Mouse (Mus musculus) MEL (cell line): ENCODE measurements around the gene Zfp654.

Experiments
- CHD1 ChIP-seq: IDR thresholded peaks from 2 replicates; pipeline ENCODE4 v1.6.1; 2012; ENCODE audit warnings: low read depth, mild to moderate bottlenecking, inconsistent platforms, low read length, improper control_type of control experiment
- CHD2 ChIP-seq: IDR thresholded peaks from 2 replicates; pipeline ENCODE4 v1.6.1; 2011; ENCODE audit warnings: low read length, improper control_type of control experiment
- CTCF ChIP-seq, 3 experiments: IDR thresholded peaks in 2 of 3; conservative IDR thresholded peaks in 1 of 3; 2 replicates each; pipeline ENCODE4 v1.5.1; 2011 to 2012; ENCODE audit warnings: low read length in 3 of 3, low read depth in 2 of 3, mild to moderate bottlenecking in 2 of 3, improper control_type of control experiment in 1 of 3, inconsistent platforms in 1 of 3, mixed read lengths in 1 of 3, moderate library complexity in 1 of 3; ENCODE audit not compliant: control insufficient read depth in 1 of 3, insufficient read depth in 1 of 3, poor library complexity in 1 of 3, severe bottlenecking in 1 of 3
- EP300 ChIP-seq, 2 experiments: IDR thresholded peaks; 2 replicates each; pipeline ENCODE4 v1.6.1; 2011; ENCODE audit warnings: improper control_type of control experiment in 2 of 2, low read length in 2 of 2, low read depth in 1 of 2, mild to moderate bottlenecking in 1 of 2
- GATA1 ChIP-seq: IDR thresholded peaks from 2 replicates; pipeline ENCODE4 v1.6.1; 2011; ENCODE audit warnings: low read depth, low read length, improper control_type of control experiment
- JUND ChIP-seq: IDR thresholded peaks from 2 replicates; pipeline ENCODE4 v1.6.1; 2011; ENCODE audit warnings: low read depth, mild to moderate bottlenecking, improper control_type of control experiment, low read length
- KAT2A ChIP-seq: conservative IDR thresholded peaks from 2 replicates; pipeline ENCODE4 v1.6.1; 2012; ENCODE audit warnings: low read depth, low read length, improper control_type of control experiment, inconsistent platforms
- MAZ ChIP-seq: IDR thresholded peaks from 2 replicates; pipeline ENCODE4 v1.6.1; 2012; ENCODE audit warnings: low read depth, mild to moderate bottlenecking, inconsistent platforms, low read length, improper control_type of control experiment
- MYB ChIP-seq: IDR thresholded peaks from 2 replicates; pipeline ENCODE4 v1.6.1; 2011; ENCODE audit warnings: mild to moderate bottlenecking, low read depth, low read length, improper control_type of control experiment
- TAL1 ChIP-seq: IDR thresholded peaks from 2 replicates; pipeline ENCODE4 v1.6.1; 2012; ENCODE audit warnings: mild to moderate bottlenecking, inconsistent platforms, low read length, moderate library complexity, mixed read lengths
- USF2 ChIP-seq, 2 experiments: IDR thresholded peaks; 2 replicates each; pipeline ENCODE4 v1.6.1; 2011 to 2012; ENCODE audit warnings: improper control_type of control experiment in 2 of 2, low read length in 2 of 2, borderline replicate concordance in 1 of 2, inconsistent platforms in 1 of 2, low read depth in 1 of 2, mild to moderate bottlenecking in 1 of 2; ENCODE audit not compliant: insufficient read depth in 1 of 2
- ZKSCAN1 ChIP-seq: IDR thresholded peaks from 2 replicates; pipeline ENCODE4 v1.6.1; 2012; ENCODE audit warnings: low read depth, mild to moderate bottlenecking, inconsistent platforms, low read length, improper control_type of control experiment, moderate library complexity
- ZMIZ1 ChIP-seq: IDR thresholded peaks from 2 replicates; pipeline ENCODE4 v1.6.1; 2012; ENCODE audit warnings: low read depth, mild to moderate bottlenecking, inconsistent platforms, low read length, improper control_type of control experiment, moderate library complexity

GRCm38 (mm10) chr16:64824474-64824873, 27.0 kb downstream of the Zfp654 start:
- no peak for TF ChIP-seq GATA1
- TF ChIP-seq CHD1 = no peak
- TF ChIP-seq JUND = no peak
- no peak for TF ChIP-seq EP300 (IDR thresholded peaks at IDR 0.05; ENCODE audit: low read depth in 1 of 2, low read length in 2 of 2)
- TF ChIP-seq CHD2 = no peak
- no peak for TF ChIP-seq CTCF (IDR thresholded peaks at IDR 0.05 in 2 of 3, conservative IDR thresholded peaks at IDR 0.05 in 1 of 3; ENCODE audit: control insufficient read depth in 1 of 3, insufficient read depth in 1 of 3, low read depth in 2 of 3, low read length in 3 of 3, poor library complexity in 1 of 3, severe bottlenecking in 1 of 3)
- no peak for TF ChIP-seq KAT2A
- TF ChIP-seq ZKSCAN1 = no peak
- TF ChIP-seq ZMIZ1 = no peak
- TF ChIP-seq MYB = no peak
- TF ChIP-seq TAL1 = no peak
- no peak for TF ChIP-seq MAZ
- TF ChIP-seq USF2 (IDR thresholded peaks at IDR 0.05; ENCODE audit: borderline replicate concordance in 1 of 2, insufficient read depth in 1 of 2, low read depth in 1 of 2, low read length in 2 of 2) = no peak
